Mouse (Mus musculus) thymus, postnatal 4 days (tissue): ENCODE measurements around the gene Lcn4.

Source experiments
- DNase-seq: peaks from one replicate; pipeline ENCODE4 v3.0.0; 2021

The Lcn4 gene

DNA sequence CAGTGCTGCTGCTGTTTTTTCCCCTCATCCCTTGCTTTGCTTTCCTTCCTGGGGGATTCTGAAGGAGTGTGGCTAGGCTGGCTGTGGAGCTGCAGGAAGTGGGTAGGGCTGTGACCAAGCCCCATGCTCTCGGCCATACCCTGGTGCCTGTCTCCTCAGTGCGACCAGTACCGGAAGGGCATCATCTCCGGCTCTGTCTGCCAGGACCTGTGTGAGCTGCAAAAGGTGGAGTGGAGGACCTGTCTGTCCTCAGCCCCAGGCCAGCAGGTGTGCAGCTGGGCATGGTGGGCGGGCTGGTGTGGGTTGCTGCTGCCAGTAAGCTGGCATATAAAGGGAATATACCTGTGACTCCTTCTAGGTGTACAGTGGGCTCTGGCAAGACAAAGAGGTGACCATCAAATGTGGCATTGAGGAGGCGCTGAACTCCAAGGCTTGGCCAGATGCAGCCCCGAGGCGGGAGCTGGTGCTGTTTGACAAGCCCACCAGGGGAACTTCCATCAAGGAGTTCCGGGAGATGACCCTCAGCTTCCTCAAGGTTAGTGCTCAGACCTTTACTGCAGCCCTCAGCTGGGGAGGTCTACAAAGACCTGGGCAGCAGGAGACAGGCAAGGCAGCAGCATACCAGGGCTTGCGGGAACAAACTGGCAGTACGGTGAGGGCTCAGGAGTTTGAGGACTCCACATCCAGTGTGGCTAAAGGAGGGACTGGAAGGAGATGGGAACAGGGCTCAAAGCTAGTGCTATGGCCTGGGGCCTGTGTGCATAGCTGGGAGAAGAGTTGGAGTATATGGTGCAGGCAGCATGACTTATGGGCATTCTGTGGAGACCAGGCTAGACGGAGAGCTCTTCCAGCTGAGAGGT is 36.2 kb downstream of the Lcn4 start:
- no peak for DNase-seq

GRCm38 (mm10) chr2:26633953-26634530 is 37.0 kb downstream of the Lcn4 start:
- no peak for DNase-seq

- no peak for DNase-seq
Measured at GRCm38 (mm10) chr2:26632541-26633395, 38.3 kb downstream of the Lcn4 start.

- no peak for DNase-seq
Measured at GRCm38 (mm10) chr2:26628792-26629437, 42.2 kb downstream of the Lcn4 start.

DNA sequence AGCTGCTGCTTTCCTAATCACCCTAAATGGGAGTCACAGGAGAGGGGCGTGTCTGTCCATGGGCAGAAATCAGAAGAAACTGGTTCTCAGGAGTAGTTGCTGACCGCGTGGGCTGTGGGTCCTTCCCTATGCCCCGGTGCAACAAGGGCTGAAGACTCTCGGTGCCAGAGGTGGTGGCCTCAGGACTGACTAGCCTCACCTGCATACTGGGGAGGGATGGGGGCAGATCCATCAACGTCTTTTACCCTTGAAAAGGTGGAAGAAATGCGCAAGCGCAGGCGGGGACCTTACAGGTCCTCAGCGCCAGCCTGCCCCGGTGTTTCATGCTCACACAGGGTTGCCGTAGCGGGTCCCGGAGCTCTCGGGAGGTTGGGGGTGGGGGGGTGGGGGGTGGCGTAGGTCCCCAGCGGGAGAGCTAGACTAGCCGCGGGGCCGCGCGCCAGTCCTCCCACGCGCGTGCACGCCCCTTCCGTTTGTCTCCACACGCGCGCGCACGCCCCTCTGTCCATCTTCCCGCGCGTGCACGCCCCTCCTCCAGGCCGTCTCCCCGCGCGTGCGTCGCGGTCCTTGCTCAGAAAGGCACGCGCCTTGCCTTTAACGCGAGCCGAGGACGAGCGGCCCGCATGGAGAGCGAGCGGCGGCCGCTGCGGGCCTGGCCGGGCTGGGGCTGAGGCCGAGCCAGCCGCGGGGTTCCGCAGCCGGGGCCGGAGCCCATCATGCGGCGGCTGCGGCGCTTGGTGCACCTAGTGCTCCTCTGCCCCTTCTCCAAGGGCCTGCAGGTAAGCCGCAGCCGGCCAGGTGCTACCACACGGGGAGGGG is 43.0 kb downstream of the Lcn4 start, which contains the start of gene Fam69b:
Gene Fam69b, plus strand, starts transcription at position 537 of the 819 bp plus-strand sequence.
- peak; percentile 89 for DNase-seq

- no peak for DNase-seq
Measured at GRCm38 (mm10) chr2:26626081-26626480, 45.0 kb downstream of the Lcn4 start.

DNA sequence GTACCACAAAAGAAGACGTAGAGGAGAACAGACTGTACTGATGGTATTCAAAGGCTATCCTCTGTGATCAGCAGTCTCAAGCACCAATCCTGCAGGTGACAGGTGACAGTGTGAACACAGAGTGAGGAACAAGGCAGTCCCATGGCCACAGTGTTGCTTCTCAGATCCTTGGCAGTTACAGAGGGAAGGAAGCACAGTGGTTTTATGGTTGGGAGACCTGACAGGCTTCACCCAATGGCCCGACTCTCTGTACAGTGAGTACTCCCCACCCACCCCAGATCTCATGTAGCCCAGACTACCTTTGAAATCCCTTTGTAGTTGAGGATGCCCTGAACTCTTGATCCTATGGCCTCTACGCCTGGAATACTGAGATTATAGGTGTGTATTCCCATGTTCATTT is 45.7 kb downstream of the Lcn4 start:
- DNase-seq = no peak

DNA sequence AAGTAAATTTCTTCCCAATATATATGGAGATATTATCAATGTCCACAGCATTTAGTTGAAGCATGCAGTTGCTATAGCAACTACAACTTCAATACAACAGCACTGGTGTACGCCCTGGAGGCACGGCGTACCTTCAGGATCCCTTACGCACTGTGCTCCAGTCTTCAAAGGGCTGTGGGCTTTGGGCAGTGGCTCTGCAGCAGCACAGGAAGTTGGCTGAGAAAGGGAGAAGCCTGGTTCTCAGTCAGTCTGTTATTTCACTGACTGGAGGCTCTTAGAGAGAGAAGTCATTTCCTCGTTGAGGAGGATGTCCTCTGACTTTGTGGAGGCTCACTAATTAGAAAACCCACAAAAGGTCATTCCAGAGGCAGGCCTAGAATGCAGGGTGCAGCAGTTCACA is 48.1 kb downstream of the Lcn4 start:
- DNase-seq = no peak

- no peak for DNase-seq
Measured at GRCm38 (mm10) chr2:26621246-26621645, 49.8 kb downstream of the Lcn4 start.

DNA sequence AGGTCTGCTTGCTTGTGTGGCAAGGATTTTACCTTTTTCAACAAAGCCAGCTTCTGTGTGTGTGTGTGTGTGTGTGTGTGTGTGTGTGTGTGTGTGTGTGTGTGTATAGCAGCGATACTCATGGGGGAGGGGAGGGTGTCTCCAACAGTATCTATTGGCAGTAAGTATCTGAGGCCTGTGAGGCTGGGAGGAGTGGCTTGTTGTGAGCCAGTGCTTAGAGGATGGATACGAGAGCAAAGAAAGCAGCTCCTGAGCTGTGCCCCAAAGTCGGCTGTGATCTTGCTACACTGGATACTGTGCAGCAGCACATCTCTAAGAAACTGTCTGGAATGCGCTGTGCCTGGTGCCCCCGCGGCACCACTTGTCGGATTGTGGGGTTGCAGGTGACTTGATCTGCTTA is 53.2 kb downstream of the Lcn4 start:
- no peak for DNase-seq
